Mouse (Mus musculus) embryo, embryonic 11.5 days (tissue): ENCODE measurements around the gene Tbc1d25.

Experiments
- DNase-seq: peaks from one replicate; pipeline ENCODE4 v3.0.0-alpha.2; 2012; ENCODE audit warnings: low read depth, low spot score

Tbc1d25 gene

DNA sequence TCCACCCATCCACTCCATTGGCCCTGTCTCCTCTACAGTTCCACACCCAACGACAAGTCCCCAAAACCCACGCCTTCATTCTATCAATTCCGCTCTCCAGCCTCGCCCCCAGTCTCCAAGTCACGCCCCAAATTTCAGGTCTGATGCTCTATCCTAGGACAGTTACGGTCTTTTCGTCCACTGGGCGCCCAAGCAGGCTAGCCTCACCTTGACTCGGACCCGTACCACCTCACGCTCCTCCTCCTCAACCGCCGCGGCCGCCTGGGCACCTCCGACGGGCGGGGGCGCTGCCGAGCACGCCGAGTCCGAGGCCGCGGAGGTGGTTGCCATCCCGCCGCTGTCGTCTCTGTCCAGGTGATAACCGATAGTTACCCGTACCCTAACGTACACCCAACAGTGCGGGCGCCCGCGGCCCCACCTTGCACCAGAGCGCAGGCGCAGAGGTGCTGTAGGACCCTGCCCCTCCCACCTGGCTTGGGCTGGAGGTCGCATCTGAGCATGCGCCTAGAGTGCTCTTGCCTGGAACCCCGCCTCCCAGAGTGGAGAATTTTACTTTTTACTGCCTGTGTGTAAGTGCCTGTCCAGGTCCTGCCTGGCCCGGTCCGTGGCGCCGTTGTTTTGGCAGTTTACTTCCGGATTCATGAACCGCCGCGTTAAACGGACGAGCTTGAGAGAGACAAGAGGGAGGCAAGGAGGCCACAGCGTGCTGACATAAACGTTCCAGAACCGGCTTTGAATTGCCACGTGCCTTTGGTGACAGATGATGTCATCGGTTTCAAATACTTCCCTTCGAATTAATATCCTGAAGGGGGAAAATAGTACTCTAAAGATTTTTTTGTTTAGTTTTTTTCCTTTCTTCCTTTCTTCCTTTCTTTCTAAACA, at the start of gene Tbc1d25:
TSS of gene Tbc1d25 (minus strand) at position 678 of the 882 bp plus-strand sequence.
- DNase-seq = peak; percentile 73

- DNase-seq = no peak
These were observed 47.5 kb upstream of the Tbc1d25 start for GRCm38 (mm10) chrX:8223473-8223872.

DNA sequence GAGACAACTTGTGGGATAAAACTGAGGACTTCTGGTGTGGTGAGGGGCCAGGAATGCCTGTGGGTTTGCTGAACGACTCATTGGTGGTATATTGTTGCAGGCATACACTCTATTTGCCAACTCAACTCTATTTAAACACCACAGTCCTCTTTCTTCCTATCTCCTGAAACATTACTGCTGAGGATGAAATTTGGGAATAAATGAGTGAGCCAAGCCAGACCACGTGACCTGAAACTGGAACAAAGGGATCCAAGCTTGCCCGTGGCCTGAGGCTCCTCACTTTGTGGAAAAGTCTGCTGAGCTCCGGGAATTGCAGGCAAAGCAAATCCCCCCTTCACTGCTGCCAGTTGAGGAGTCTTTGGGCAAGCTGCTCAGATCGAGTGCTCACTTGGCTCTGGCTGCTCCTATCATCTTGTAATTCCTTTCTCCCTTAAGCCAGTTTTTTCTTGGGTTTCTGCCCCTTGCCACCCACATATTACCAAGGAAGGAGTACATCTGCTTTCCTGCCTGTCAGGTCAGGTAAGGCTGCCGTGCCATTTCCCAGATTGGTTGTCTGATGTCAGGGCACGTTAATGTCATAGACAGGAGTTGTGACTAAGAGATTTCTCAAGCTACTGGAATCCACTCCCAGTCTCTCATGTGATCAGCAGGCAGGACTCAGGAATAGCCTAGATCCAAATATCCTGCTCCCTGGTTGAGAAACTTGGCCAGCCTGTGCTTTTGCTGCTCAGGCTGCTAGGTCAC, 46.9 kb upstream of the Tbc1d25 start:
- no peak for DNase-seq

DNA sequence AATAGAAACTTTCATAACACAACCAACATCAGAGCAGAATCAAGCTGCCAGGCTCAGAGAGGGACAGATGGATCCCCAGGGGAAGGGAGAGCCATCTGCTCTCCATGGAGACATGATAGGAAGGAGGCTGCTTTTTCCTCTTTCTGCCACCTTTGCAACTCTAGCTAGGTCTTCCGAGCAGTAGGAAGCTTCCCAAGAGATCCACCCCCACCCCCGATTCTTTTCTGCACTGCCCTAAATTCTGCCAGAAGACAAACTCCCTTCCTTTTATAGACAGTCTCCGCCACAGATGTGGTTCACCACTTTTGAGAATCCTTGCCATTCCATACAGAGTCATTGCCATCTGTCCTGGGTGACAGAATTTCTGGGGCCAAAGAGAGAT, 46.3 kb upstream of the Tbc1d25 start:
- DNase-seq = no peak

- no peak for DNase-seq
These were observed 43.7 kb upstream of the Tbc1d25 start for GRCm38 (mm10) chrX:8219651-8220050.

GRCm38 (mm10) chrX:8218114-8218513, 42.1 kb upstream of the Tbc1d25 start:
- DNase-seq = no peak

- DNase-seq = no peak
These were observed 41.4 kb upstream of the Tbc1d25 start for GRCm38 (mm10) chrX:8217383-8217782.

DNA sequence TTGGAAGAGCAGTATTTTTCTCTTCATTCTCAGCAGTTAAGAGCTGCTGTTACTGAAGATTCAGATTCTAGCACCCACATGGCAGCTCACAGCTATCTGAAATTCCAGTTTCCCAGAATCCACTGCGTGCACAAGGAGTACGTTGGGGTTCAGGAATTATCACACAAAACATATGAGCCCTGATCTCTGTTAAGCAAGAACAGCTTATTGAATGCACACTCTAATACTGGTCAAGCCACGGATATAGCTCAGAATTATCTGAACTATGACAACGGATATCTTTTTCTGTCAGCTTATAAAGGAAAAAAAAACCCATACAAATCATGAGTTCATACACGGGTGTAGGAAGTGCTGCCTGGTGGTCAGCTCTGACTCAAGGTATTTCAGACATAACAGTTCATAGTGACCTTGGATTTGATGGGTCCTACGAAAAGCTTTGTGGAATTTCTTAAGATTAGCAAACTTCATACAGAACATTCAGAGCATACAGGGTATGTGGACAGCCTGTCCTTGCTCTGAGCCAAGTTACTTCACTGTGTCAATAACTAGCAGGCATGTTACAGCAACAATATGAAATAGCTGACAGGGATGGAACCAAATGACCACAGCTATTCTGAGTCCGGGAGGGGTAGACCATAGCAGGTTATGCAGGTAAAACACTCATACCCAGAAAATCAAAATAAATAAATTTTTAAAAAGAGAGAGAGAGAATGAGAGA, 35.7 kb upstream of the Tbc1d25 start:
- no peak for DNase-seq

DNA sequence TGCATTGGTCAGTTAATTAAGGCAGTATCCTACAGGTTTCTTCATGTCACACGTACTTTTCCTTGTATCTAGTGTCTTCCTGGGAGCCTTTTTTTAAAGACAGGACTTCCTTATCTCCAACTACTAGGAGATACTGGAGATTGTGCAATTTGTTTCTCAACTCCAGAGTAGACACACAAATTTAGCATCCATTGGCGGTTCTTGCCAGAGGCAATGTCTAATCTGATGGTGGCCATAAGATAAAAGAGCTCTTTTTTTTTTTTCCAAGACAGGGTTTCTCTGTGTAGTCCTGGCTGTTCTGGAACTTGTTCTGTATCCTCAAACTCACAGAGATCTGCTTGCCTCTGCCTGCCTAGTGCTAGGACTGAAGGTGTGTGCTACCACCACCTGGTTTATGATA, 33.7 kb upstream of the Tbc1d25 start:
- DNase-seq = no peak

- DNase-seq = no peak
These were observed 31.2 kb upstream of the Tbc1d25 start for GRCm38 (mm10) chrX:8207224-8207623.

DNA sequence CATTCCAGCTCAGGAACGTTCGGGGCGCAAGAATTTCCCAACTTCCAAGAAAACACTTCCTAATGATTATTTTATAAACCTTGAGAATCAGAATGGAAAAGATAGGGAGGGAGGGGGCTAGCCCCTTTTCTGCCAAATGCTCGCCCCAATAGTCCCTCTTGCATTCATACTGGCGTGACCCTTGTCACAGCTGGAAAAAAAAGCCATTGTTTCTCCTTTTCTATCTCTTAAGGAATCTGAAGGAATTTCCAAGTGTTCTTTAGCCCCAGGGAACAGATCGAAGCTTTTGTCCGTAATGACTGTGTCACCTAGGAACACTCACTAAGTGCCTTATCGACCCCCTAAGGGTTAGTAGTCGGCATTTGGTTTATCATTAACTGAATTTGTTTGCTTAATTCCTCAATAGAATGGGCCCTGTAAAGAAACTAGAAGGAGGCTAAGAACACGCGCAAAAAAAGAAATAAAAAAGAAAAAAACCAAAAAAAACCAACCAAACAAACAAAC, 30.8 kb upstream of the Tbc1d25 start:
- DNase-seq = no peak

DNA sequence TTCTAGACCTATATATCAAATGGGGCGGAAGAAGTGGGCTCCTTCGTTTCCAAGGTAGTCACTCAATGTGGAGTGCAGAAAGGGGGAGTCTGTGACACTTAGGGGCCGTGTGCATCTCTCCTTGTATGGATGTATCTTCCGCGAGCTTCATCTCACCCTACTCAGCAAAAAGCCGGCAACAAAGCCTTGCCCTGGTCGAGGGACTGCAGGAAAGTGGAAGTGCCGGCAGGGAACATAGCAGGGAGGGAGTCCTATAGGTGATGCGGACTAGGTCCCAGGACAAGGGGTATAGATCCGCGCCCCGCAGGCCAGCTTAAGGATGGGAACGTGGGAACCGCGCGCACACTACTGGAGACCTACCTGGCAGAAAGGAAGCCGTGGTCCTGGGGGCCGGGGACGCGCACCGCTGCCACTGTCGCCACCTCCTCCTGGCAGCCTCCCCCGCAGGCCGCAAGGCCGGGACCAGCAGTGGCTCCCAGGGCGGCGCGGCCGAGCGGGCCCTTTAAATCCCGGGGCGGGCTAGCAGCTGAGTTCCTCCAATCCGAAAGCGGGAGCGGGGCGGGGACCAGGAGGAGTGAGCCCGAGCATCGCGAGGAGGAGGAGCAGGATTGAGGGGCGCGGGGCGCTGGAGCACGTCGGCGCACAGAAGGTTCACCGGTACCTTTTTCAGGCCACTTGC, 30.2 kb upstream of the Tbc1d25 start, which contains the start of gene Porcn:
TSS of gene Porcn (minus strand) at position 511 of the 679 bp plus-strand sequence.
- DNase-seq = peak; percentile 61

- DNase-seq = no peak
These were observed 29.6 kb upstream of the Tbc1d25 start for GRCm38 (mm10) chrX:8205551-8205950.

DNA sequence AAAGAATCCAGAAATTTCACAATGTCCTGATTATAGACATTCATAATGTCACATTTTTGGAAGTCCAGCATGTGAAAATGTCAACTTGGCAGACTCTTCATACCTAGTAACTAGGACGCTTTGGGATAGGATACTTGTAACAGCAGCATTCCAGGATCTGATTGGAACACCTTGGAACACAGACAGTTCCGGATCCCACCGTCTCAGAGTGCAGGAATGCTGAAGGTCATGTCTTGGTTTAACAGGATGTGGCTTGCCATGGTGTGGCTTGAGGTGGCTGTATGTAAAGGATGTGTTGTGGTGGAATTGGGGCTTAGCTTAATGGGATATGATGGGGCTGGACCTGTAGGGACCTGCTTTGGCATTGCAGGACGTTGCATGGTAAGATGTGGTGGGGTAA, 29.1 kb upstream of the Tbc1d25 start:
- no peak for DNase-seq

DNA sequence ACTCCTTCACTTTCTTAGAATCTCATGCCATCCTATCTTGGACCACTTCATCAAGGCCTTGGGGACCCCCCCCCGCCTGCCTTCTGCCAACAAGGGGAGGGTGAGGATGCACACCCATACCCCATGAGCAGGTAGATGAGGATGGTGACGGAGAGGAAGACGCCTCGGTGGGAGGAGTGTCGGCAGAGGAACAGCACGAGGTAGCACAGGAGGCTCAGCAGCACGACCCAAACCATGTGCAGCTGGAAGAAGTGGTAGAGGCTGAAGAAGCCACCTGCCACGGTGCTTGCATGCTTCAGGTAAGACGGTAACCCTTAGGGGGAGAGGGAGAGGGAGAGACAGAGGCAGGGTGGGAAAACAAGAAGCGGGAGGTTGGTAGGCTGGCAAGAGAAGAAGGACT, 28.1 kb upstream of the Tbc1d25 start:
- no peak for DNase-seq

GRCm38 (mm10) chrX:8203105-8203504, 27.1 kb upstream of the Tbc1d25 start:
- DNase-seq = no peak

- no peak for DNase-seq
These were observed 17.4 kb upstream of the Tbc1d25 start, which contains the start of gene Ebp for GRCm38 (mm10) chrX:8193419-8193723. Ebp (minus strand) TSS chrX:8193512.

GRCm38 (mm10) chrX:8192640-8193418, 16.8 kb upstream of the Tbc1d25 start:
- DNase-seq = peak; percentile 46

DNA sequence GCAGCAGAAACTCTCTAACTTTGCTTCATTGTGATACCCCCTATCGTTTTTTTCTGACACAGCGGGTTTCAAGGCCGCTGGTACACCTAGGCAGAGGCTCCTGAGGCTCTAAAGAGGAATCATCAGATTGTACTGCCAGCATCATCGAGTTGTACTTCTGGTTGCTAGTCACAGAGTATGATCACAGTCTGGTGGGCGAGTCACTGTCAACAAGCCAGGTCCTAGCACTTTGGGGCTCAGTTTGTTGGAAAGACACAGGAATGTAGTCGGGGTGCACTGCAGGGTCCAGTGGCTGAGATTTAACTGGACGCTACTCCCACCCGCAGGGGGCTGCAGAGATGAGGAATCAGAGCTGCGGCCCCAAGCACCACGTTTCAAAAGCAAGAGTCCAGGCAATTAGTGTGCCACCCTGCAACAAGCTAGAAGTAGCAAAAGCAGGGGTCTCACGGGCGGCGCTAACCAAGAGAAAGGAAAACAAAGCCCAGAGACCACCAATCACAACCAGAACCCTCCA, 16.2 kb upstream of the Tbc1d25 start:
- DNase-seq = no peak

DNA sequence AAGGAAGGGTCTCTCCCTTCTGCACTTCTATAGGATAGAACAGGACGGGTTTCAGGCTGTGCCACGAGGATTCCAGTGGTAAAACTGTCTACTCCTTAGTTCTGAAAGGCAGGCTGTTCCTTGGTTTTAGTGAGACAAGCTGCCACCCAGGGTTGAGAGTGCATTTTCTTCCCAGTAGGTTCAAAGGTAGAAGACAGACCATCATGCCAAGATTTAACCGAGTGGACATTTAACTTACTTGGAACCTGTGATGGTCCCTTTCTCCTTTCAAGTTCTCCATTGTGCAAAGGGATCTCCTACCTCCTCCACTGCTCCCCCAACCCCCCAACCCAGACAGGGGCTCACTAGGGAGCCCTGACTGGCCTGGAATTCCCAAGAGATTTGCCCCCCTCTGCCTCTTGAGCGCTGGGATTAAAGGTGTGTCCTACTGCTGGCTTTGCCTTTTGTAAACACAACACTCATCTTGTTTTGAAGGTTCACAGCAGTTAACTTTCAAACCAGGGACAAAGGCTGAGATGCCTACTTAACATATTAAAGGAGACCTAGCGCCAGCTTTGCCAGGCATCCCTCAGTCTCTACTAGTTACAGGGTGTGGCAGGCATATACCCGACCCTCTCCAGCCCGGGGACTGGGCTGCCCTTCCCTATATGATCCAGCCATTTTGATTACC, 7.0 kb upstream of the Tbc1d25 start:
- DNase-seq = no peak
